Mouse (Mus musculus) urinary bladder, postnatal 14 days (tissue): Measurements from ENCODE around the gene H2al2b.
"Not testable (repeated sequence)": the region's sequence is repeated elsewhere in the genome, so short reads cannot be mapped to it uniquely, and the experiment has no call there.

Experiments used
- DNase-seq: peaks from one replicate; pipeline ENCODE4 v3.0.0; 2021; ENCODE audit warnings: low spot score

The H2al2b gene

GRCm38 (mm10) chrY:2720574-2720973 lies at the start of gene H2al2b:
H2al2b (minus strand) TSS chrY:2720674.
- DNase-seq: not testable (repeated sequence)
